Mouse (Mus musculus): ENCODE results near the gene Urad.

Urad gene

DNA sequence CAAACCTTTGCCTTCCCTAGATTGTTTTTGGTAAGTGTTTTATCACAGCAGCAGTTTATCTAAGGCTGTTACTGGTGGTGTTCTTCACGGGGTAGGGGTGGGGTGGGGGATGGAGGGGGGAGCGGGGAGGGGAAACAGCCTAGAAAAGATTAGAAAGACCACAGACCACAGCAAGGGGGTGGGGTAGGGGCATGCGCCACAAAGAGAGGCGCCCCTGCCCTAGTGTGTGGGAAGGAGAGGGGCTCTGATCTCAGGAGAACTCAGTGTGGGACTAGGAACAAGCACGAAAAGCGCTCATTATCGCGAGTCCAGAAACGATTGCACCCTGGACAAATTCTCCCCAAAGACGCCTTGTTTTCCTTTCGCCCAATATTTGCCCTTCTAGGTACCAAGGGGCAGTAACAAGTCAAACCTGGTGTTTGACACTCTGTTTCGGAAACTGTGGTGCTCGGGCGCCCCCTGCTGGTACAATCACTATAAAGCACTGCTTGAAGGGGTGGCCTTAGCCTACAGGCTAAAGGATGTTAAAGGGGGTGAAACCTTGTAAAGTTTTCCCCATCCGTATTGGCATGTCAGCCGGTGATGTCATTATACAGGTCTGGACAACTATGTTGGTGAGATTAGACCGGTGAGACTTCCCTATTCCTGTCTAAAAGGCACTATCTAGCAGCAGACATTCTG lies 1.1 kb upstream of the Urad start:
- no peak for DNase-seq

- no peak for DNase-seq
Observed at GRCm38 (mm10) chr5:147319653-147320052, 2.6 kb downstream of the Urad start.

- no peak for DNase-seq
Observed at GRCm38 (mm10) chr5:147317991-147318390, 4.2 kb downstream of the Urad start.

DNA sequence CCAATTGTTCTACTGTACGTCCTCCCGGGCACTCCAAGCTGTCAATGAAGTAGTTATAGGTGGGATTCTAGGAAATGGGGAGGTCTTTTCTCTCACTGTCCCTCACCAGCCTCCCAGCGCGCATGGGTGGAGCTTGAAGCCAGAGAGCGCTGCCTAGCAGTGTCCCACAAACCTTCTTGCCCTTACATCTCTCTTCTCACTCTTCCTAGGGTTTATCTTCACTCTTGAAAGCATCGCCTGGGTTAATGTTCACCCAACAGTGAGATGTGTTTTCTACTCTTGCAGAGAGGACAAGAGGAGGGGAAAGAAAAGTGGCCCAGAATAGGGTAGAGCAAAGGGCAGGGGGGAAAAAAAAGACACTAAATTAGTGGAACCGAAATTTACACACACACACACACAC lies 4.9 kb downstream of the Urad start:
- DNase-seq, result no peak

- DNase-seq, result no peak
Observed at GRCm38 (mm10) chr5:147315432-147316075, 6.7 kb downstream of the Urad start.

- no peak for DNase-seq
Observed at GRCm38 (mm10) chr5:147314646-147315431, 7.4 kb downstream of the Urad start.

GRCm38 (mm10) chr5:147312830-147313685 lies 9.2 kb downstream of the Urad start:
- no peak for DNase-seq

GRCm38 (mm10) chr5:147309786-147310185 lies 12.5 kb downstream of the Urad start:
- no peak for DNase-seq

DNA sequence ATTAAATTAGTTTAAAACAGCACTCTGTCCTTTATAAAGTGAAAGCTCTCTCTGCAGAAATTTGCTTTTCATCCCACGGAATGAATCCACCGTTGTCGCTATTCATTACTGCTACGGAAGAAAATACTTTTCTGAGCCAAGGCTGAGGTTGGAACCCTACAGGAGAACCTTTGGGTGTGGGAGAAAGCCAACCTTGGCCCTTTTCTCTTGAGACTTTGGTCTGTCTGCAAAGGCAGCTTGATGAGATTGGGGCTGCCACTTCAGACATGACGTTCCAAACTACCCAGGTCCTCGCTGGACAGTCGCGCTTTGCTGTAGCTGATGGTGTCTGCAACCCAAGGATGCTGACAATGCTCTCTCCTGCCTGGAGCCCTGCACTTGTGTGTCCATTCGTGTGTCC lies 13.8 kb downstream of the Urad start:
- no peak for DNase-seq

GRCm38 (mm10) chr5:147307398-147307785 lies 14.8 kb downstream of the Urad start:
- DNase-seq, result no peak

DNA sequence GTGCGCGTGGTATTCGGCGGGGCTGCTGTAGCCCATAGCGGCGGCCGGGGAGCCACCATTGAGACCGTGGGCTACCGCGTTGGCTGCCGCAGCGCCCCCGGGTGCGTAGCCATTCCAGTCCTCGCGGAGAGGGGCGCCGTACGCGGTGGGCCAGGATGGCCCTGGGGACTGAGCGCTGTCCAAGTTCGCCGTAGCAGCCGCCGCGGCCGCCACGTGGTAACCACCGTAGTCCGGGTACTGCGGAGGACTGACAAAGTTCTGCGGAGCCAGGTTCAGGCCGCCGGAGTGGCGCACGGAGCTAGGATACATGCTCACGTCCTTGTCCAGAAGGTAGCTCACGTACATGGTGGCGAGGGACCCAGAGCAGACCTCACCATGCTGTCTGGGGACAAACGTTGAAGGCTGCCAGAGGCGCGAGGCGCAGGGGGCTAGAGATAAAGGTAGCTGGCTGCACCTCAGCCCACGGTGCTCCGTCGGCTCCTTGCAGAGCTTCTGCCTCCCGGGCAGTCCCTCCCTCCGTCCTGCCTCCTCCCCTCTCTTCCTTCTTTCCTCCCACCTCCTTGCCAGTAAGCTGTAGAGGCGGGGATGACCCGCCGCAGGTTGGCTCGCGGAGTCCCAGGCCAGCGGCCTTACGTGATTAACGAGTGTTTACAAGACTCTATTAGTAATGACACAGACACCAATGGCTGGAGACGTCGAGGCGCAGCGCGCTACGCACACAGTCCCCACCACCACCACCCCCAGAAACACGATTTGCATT lies 15.4 kb downstream of the Urad start, which contains the start of gene Cdx2:
Gene Cdx2, minus strand, starts transcription at position 633 of the 760 bp plus-strand sequence.
- no peak for DNase-seq

DNA sequence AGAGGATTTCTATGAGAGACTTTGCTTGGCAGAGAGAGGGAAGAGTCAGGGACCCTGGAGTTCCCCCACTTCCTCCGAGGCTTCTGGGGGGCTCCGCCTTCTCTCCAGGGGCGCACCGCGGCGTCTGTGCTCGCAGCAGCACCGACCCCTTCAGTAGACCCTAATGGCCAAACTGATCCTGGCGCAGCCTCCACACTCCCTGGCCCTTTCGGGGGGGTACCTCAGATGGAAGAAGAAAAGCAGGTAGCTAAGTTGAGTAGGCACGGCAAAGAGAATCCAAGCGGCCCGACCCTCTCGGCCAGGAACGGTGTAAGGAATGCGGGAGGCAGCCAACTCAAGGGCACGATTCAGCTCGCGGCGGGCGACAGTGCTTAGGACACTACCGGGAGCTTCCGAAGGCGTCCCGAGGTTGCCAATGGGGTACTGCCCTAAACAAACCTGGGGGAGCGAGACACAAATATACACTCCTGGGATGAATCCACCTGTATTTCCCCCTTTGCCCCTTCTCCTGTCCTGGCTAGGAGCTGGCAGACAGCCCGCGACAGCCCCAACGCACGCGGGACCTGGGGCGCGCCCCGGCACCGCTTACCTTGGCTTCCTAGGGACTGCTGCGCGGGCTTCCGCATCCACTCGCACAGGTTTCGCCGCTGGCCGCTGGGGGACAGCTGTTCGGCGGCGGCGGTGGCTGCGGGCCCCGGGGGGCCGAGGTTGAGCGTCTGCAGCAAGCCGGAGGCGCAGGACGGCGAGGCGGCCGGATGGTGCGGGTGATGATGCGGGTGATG lies 16.2 kb downstream of the Urad start:
- DNase-seq, result no peak

- DNase-seq, result no peak
Observed at GRCm38 (mm10) chr5:147305166-147305565, 17.1 kb downstream of the Urad start.

DNA sequence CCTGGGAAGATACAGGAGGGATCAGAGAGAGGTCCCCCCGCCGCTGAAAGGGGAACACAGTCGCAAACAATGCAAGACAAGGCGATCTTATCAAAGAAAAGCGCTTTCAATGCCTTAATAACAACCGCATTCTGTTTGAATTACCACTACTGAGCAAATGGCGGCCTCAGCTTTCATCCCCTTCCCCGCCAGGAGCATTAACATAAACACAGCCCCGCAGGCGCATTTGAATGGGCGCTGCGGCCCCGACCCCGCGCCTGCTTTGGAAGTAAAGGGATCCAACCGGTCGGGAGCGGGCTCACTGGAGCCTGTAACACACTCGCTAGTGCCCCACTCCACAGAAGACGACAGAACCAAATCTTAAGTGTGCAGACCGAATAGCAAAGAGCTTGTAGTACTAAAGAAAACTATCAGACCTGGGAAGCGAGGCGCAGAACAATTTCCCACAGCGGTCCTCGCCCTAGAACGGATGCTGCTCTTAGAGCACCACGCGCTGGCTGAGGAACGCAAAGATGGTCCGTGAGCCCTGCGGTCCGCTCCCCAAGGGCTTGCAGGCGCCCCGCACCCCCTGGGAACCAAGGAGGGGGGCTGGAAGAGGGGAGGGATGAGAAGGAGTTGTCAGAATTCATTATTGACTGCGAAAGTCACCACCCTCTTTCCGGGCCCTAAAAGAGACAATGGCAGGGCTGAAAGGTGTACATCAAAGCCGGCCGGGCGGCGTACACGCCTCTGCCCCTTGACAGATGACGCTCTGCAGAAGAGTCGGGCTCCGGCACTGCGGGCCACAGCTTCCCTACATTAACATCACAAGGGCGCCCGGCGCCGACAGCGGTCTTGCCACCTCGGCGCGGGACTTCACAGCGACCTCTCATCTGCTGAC lies 17.7 kb downstream of the Urad start:
- DNase-seq, result no peak

DNA sequence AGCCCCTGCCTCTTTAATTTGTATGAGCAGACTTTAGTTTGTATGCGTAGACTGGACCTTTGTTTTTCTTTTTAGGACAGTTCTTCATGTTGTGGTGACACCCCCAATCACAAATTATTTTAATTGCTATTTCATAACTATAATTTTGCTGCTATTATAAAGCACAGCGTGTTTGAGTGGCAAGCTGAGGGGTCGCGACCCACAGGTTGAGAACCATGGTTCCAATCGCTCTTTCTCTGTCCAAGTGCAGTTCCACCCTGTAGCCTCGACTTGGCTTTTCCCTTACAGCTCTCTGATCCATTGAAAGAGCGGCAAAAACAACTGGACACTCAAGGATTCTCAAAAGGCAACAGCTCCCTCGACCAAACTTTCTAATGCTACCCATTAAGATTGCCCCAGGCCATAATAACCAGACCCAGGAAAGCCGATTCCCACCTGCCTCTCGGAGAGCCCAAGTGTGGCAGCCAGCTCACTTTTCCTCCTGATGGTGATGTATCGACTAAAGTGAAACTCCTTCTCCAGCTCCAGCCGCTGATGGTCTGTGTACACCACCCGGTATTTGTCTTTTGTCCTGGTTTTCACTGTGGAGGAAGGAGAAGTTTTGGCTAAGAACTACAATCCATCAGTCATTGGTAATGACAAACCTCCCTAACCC lies 19.4 kb downstream of the Urad start:
- DNase-seq, result no peak

GRCm38 (mm10) chr5:147302141-147302540 lies 20.1 kb downstream of the Urad start:
- no peak for DNase-seq

DNA sequence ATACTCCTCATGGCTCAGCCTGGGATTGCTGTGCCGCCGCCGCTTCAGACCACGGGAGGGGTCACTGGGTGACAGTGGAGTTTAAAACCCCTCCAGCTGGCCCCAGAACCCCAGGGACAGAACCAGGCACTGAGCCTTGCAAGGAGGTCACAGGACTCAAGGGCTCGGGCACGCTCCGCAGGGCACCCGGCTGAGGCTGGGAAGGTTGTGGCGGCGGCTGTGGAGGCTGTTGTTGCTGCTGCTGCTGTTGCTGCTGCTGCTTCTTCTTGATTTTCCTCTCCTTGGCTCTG lies 20.5 kb downstream of the Urad start:
- DNase-seq, result no peak

- DNase-seq, result no peak
Observed at GRCm38 (mm10) chr5:147300917-147301780, 21.1 kb downstream of the Urad start.

- no peak for DNase-seq
Observed at GRCm38 (mm10) chr5:147300001-147300363, 22.3 kb downstream of the Urad start.

Measured in kidney, adult 11 months (tissue).